Mouse (Mus musculus) lung, postnatal 36 days (tissue): ENCODE measurements around the gene Ccdc186.
"Not testable (repeated sequence)": the region's sequence is repeated elsewhere in the genome, so short reads cannot be mapped to it uniquely, and the experiment has no call there.

Source experiments
- DNase-seq: peaks from one replicate; pipeline ENCODE4 v3.0.0; 2022; ENCODE audit warnings: mixed read lengths

Ccdc186 gene

GRCm38 (mm10) chr19:56800930-56801655, 20.9 kb downstream of the Ccdc186 start:
- peak; percentile 71 for DNase-seq

- DNase-seq: no peak
Measured at GRCm38 (mm10) chr19:56800226-56800625, 21.8 kb downstream of the Ccdc186 start.

- no peak for DNase-seq
Measured at GRCm38 (mm10) chr19:56797376-56797775, 24.6 kb downstream of the Ccdc186 start.

GRCm38 (mm10) chr19:56788952-56789351, 33.0 kb downstream of the Ccdc186 start:
- no peak for DNase-seq

- peak; percentile 65 for DNase-seq
Measured at GRCm38 (mm10) chr19:56787911-56788310, 34.1 kb downstream of the Ccdc186 start.

GRCm38 (mm10) chr19:56778532-56778931, 43.5 kb downstream of the Ccdc186 start:
- DNase-seq: not testable (repeated sequence)

- DNase-seq: peak; percentile 85
Measured at GRCm38 (mm10) chr19:56776719-56777382, 45.1 kb downstream of the Ccdc186 start.

GRCm38 (mm10) chr19:56775893-56776718, 45.9 kb downstream of the Ccdc186 start:
- no peak for DNase-seq

- no peak for DNase-seq
Measured at GRCm38 (mm10) chr19:56774971-56775892, 46.8 kb downstream of the Ccdc186 start.

- DNase-seq: peak; percentile 55
Measured at GRCm38 (mm10) chr19:56774408-56774962, 47.5 kb downstream of the Ccdc186 start.

- no peak for DNase-seq
Measured at GRCm38 (mm10) chr19:56773393-56773971, 48.5 kb downstream of the Ccdc186 start.

GRCm38 (mm10) chr19:56772158-56772557, 49.8 kb downstream of the Ccdc186 start:
- DNase-seq: no peak

GRCm38 (mm10) chr19:56769024-56769423, 53.0 kb downstream of the Ccdc186 start:
- DNase-seq: no peak

- no peak for DNase-seq
Measured at GRCm38 (mm10) chr19:56762686-56763085, 59.3 kb downstream of the Ccdc186 start.

- DNase-seq: peak; percentile 60
Measured at GRCm38 (mm10) chr19:56761727-56762126, 60.3 kb downstream of the Ccdc186 start.

- DNase-seq: no peak
Measured at GRCm38 (mm10) chr19:56761096-56761495, 60.9 kb downstream of the Ccdc186 start.

- DNase-seq: no peak
Measured at GRCm38 (mm10) chr19:56760306-56760940, 61.6 kb downstream of the Ccdc186 start.

- DNase-seq: no peak
Measured at GRCm38 (mm10) chr19:56759740-56760139, 62.2 kb downstream of the Ccdc186 start.

GRCm38 (mm10) chr19:56758311-56758710, 63.7 kb downstream of the Ccdc186 start:
- no peak for DNase-seq

GRCm38 (mm10) chr19:56756412-56756811, 65.6 kb downstream of the Ccdc186 start:
- peak; percentile 77 for DNase-seq

- DNase-seq: not testable (repeated sequence)
Measured at GRCm38 (mm10) chr19:56754456-56754855, 67.5 kb downstream of the Ccdc186 start.
